Mouse (Mus musculus): ENCODE measurements around the gene Hmx1.

The Hmx1 gene

GRCm38 (mm10) chr5:35398310-35398910 is 9.5 kb downstream of the Hmx1 start:
- DNase-seq = no peak

- DNase-seq = no peak
Observed at GRCm38 (mm10) chr5:35399061-35399460, 10.2 kb downstream of the Hmx1 start.

- no peak for DNase-seq
Observed at GRCm38 (mm10) chr5:35399704-35400320, 10.9 kb downstream of the Hmx1 start.

GRCm38 (mm10) chr5:35401240-35401639 is 12.3 kb downstream of the Hmx1 start:
- DNase-seq = no peak

GRCm38 (mm10) chr5:35407411-35407930 is 18.6 kb downstream of the Hmx1 start:
- no peak for DNase-seq

GRCm38 (mm10) chr5:35411028-35411427 is 22.1 kb downstream of the Hmx1 start:
- no peak for DNase-seq

GRCm38 (mm10) chr5:35412833-35413232 is 23.9 kb downstream of the Hmx1 start:
- no peak for DNase-seq

GRCm38 (mm10) chr5:35417707-35418106 is 28.8 kb downstream of the Hmx1 start:
- DNase-seq = no peak

- no peak for DNase-seq
Observed at GRCm38 (mm10) chr5:35421622-35422021, 32.7 kb downstream of the Hmx1 start.

- DNase-seq = peak; percentile 54
Observed at GRCm38 (mm10) chr5:35425218-35425617, 36.3 kb downstream of the Hmx1 start.

- no peak for DNase-seq
Observed at GRCm38 (mm10) chr5:35427901-35428300, 39.0 kb downstream of the Hmx1 start.

GRCm38 (mm10) chr5:35428421-35428820 is 39.5 kb downstream of the Hmx1 start:
- no peak for DNase-seq

- no peak for DNase-seq
Observed at GRCm38 (mm10) chr5:35432098-35432497, 43.2 kb downstream of the Hmx1 start.

- no peak for DNase-seq
Observed at GRCm38 (mm10) chr5:35434038-35434437, 45.1 kb downstream of the Hmx1 start.

- DNase-seq = no peak
Observed at GRCm38 (mm10) chr5:35434703-35435102, 45.8 kb downstream of the Hmx1 start.

GRCm38 (mm10) chr5:35438805-35439204 is 49.9 kb downstream of the Hmx1 start:
- no peak for DNase-seq

- DNase-seq = no peak
Observed at GRCm38 (mm10) chr5:35440459-35440858, 51.6 kb downstream of the Hmx1 start.

GRCm38 (mm10) chr5:35441411-35441810 is 52.5 kb downstream of the Hmx1 start:
- no peak for DNase-seq

- DNase-seq = no peak
Observed at GRCm38 (mm10) chr5:35444731-35445130, 55.8 kb downstream of the Hmx1 start.

- peak; percentile 87 for DNase-seq
Observed at GRCm38 (mm10) chr5:35447656-35448443, 58.9 kb downstream of the Hmx1 start.
